Mouse (Mus musculus) MEL (cell line): ENCODE measurements around the gene Klk12. TPM values are rescaled to one million over a fixed set of nuclear protein-coding genes. Genes with fewer than 3 reads are reported as not detected.

Source experiments
- DNase-seq: peaks from one replicate; pipeline ENCODE4 v3.0.0; 2011; ENCODE audit warnings: low read depth, low spot score
- H3K27ac ChIP-seq: 2 replicates; pipeline ENCODE4 v1.5.1; 2012; ENCODE audit warnings: low read depth, mild to moderate bottlenecking, control low read depth, low read length, moderate library complexity; ENCODE audit not compliant: control insufficient read depth
- H3K27me3 ChIP-seq, 2 experiments: fragments of 150-350 bp in 1 of 2; sonication (generic) in 1 of 2; 2 replicates each; pipeline ENCODE4 v1.6.1; 2012; ENCODE audit warnings: low read length in 2 of 2, mild to moderate bottlenecking in 2 of 2, improper control_type of control experiment in 1 of 2, moderate library complexity in 1 of 2; ENCODE audit not compliant: insufficient read depth in 2 of 2, control insufficient read depth in 1 of 2
- H3K36me3 ChIP-seq, 2 experiments: 2 replicates each; pipeline ENCODE4 v1.6.1; 2012 to 2014; ENCODE audit warnings: low read length in 2 of 2, improper control_type of control experiment in 1 of 2, inconsistent platforms in 1 of 2, mild to moderate bottlenecking in 1 of 2; ENCODE audit not compliant: insufficient read depth in 2 of 2, control insufficient read depth in 1 of 2
- H3K4me1 ChIP-seq, 2 experiments: fragments of 150-350 bp in 1 of 2; sonication (generic) in 1 of 2; 2 replicates each; pipeline ENCODE4 v1.6.1; 2012; ENCODE audit warnings: low read length in 2 of 2, improper control_type of control experiment in 1 of 2, mild to moderate bottlenecking in 1 of 2; ENCODE audit not compliant: insufficient read depth in 2 of 2, control insufficient read depth in 1 of 2
- H3K4me3 ChIP-seq, 2 experiments: fragments of 150-350 bp in 1 of 2; sonication (generic) in 1 of 2; 2 replicates each; pipeline ENCODE4 v1.5.1; 2012; ENCODE audit warnings: low read depth in 2 of 2, low read length in 2 of 2, mild to moderate bottlenecking in 2 of 2, moderate library complexity in 2 of 2, control low read depth in 1 of 2, improper control_type of control experiment in 1 of 2; ENCODE audit not compliant: control insufficient read depth in 1 of 2, insufficient read depth in 1 of 2
- H3K79me2 ChIP-seq: 2 replicates; pipeline ENCODE4 v1.6.1; 2012; ENCODE audit warnings: mild to moderate bottlenecking, low read length, moderate library complexity; ENCODE audit not compliant: control insufficient read depth, poor library complexity, insufficient read depth
- H3K9ac ChIP-seq: 2 replicates; pipeline ENCODE4 v1.6.1; 2012; ENCODE audit warnings: low read depth, mild to moderate bottlenecking, control low read depth, low read length, moderate library complexity; ENCODE audit not compliant: control insufficient read depth, poor library complexity, severe bottlenecking
- H3K9me3 ChIP-seq: fragments of 150-350 bp; sonication (generic); replicated peaks from 2 replicates; pipeline ENCODE4 v1.6.1; 2012; ENCODE audit warnings: mild to moderate bottlenecking, low read length, improper control_type of control experiment, moderate library complexity; ENCODE audit not compliant: insufficient read depth
- CHD1 ChIP-seq: IDR thresholded peaks from 2 replicates; pipeline ENCODE4 v1.6.1; 2012; ENCODE audit warnings: low read depth, mild to moderate bottlenecking, inconsistent platforms, low read length, improper control_type of control experiment
- CTCF ChIP-seq, 3 experiments: IDR thresholded peaks in 2 of 3; conservative IDR thresholded peaks in 1 of 3; 2 replicates each; pipeline ENCODE4 v1.5.1; 2011 to 2012; ENCODE audit warnings: low read length in 3 of 3, low read depth in 2 of 3, mild to moderate bottlenecking in 2 of 3, improper control_type of control experiment in 1 of 3, inconsistent platforms in 1 of 3, mixed read lengths in 1 of 3, moderate library complexity in 1 of 3; ENCODE audit not compliant: control insufficient read depth in 1 of 3, insufficient read depth in 1 of 3, poor library complexity in 1 of 3, severe bottlenecking in 1 of 3
- ETS1 ChIP-seq: IDR thresholded peaks from 2 replicates; pipeline ENCODE4 v1.6.1; 2012; ENCODE audit warnings: low read depth, mild to moderate bottlenecking, inconsistent platforms, low read length, improper control_type of control experiment, moderate library complexity
- GATA1 ChIP-seq: IDR thresholded peaks from 2 replicates; pipeline ENCODE4 v1.6.1; 2011; ENCODE audit warnings: low read depth, low read length, improper control_type of control experiment
- HCFC1 ChIP-seq: IDR thresholded peaks from 2 replicates; pipeline ENCODE4 v1.6.1; 2012; ENCODE audit warnings: low read depth, mild to moderate bottlenecking, inconsistent platforms, low read length, improper control_type of control experiment, moderate library complexity
- KAT2A ChIP-seq: conservative IDR thresholded peaks from 2 replicates; pipeline ENCODE4 v1.6.1; 2012; ENCODE audit warnings: low read depth, low read length, improper control_type of control experiment, inconsistent platforms
- MAX ChIP-seq: IDR thresholded peaks from 2 replicates; pipeline ENCODE4 v1.6.1; 2011; ENCODE audit warnings: low read length, improper control_type of control experiment
- MEF2A ChIP-seq: IDR thresholded peaks from 2 replicates; pipeline ENCODE4 v1.6.1; 2014; ENCODE audit warnings: low read depth, mild to moderate bottlenecking, inconsistent platforms, low read length, improper control_type of control experiment; ENCODE audit not compliant: poor library complexity, insufficient replicate concordance, severe bottlenecking; ENCODE audit errors: extremely low read depth
- MXI1 ChIP-seq: IDR thresholded peaks from 2 replicates; pipeline ENCODE4 v1.6.1; 2011; ENCODE audit warnings: mild to moderate bottlenecking, low read depth, low read length, improper control_type of control experiment
- NRF1 ChIP-seq: IDR thresholded peaks from 2 replicates; pipeline ENCODE4 v1.6.1; 2014; ENCODE audit warnings: low read depth, mild to moderate bottlenecking, inconsistent platforms, low read length, improper control_type of control experiment, moderate library complexity; ENCODE audit not compliant: poor library complexity, insufficient read depth, severe bottlenecking
- POLR2AphosphoS2 ChIP-seq: IDR thresholded peaks from 2 replicates; pipeline ENCODE4 v1.6.1; 2011; ENCODE audit warnings: low read length, improper control_type of control experiment
- POLR2AphosphoS5 ChIP-seq: IDR thresholded peaks from 2 replicates; pipeline ENCODE4 v1.6.1; 2012; ENCODE audit warnings: low read depth, borderline replicate concordance, mild to moderate bottlenecking, inconsistent platforms, low read length, moderate library complexity, mixed read lengths
- RAD21 ChIP-seq: IDR thresholded peaks from 2 replicates; pipeline ENCODE4 v1.6.1; 2011; ENCODE audit warnings: mild to moderate bottlenecking, low read depth, low read length, improper control_type of control experiment
- TAL1 ChIP-seq: IDR thresholded peaks from 2 replicates; pipeline ENCODE4 v1.6.1; 2012; ENCODE audit warnings: mild to moderate bottlenecking, inconsistent platforms, low read length, moderate library complexity, mixed read lengths
- TBP ChIP-seq: IDR thresholded peaks from 2 replicates; pipeline ENCODE4 v1.8.0; 2011; ENCODE audit warnings: low read depth, low read length, improper control_type of control experiment
- TCF12 ChIP-seq: IDR thresholded peaks from 2 replicates; pipeline ENCODE4 v1.6.1; 2014; ENCODE audit warnings: low read depth, mild to moderate bottlenecking, inconsistent platforms, low read length, improper control_type of control experiment, moderate library complexity
- UBTF ChIP-seq: IDR thresholded peaks from 2 replicates; pipeline ENCODE4 v1.6.1; 2012; ENCODE audit warnings: low read depth, mild to moderate bottlenecking, inconsistent platforms, low read length, improper control_type of control experiment, moderate library complexity, borderline replicate concordance; ENCODE audit not compliant: insufficient read depth
- polyA plus RNA-seq, 2 experiments: library from polyadenylated mRNA; stranded (reverse) in 1 of 2; unstranded in 1 of 2; fragments of >175 nt in 1 of 2; fragments of >200 nt in 1 of 2; gene quantifications; 2 replicates each; pipeline versions ENCODE4 v1.2.1 to v1.2.4; 2012; ENCODE audit warnings: low replicate concordance in 2 of 2, low read depth in 1 of 2; ENCODE audit not compliant: insufficient read length in 2 of 2, insufficient read depth in 1 of 2, missing spikeins in 1 of 2
- total RNA-seq: library from RNA; depleted of rRNA; stranded (reverse); fragments of 300-350 nt; gene quantifications from 2 replicates; pipeline ENCODE4 v1.2.3, GENCODE M21; 2012

Klk12 gene
- total and polyA plus RNA-seq, 3 experiments = not detected

GRCm38 (mm10) chr7:43769636-43770035, 939 bp downstream of the Klk12 start:
- no peak overlapping the region for H3K27ac ChIP-seq
- no peak overlapping the region for H3K4me3 ChIP-seq
- H3K4me1 ChIP-seq = no peaks in the 10 kb centered on the region
- H3K9ac ChIP-seq = no peak overlapping the region
- DNase-seq = no peak
- TF ChIP-seq TAL1 (no peak), ETS1 (no peak), CHD1 (no peak), GATA1 (no peak), MEF2A (no peak), NRF1 (no peak)
- no peaks in the 10 kb centered on the region for H3K9me3 ChIP-seq
- H3K79me2 ChIP-seq = no peaks in the 10 kb centered on the region
- H3K36me3 ChIP-seq = no peaks in the 10 kb centered on the region
- H3K27me3 ChIP-seq = no peaks in the 10 kb centered on the region

- no peak for DNase-seq
- Histone ChIP-seq H3K27me3 (no peaks in the 10 kb centered on the region), H3K4me1 (no peaks in the 10 kb centered on the region), H3K27ac (no peak overlapping the region), H3K79me2 (no peaks in the 10 kb centered on the region), H3K9ac (no peak overlapping the region), H3K4me3 (no peak overlapping the region), H3K9me3 (no peaks in the 10 kb centered on the region), H3K36me3 (no peaks in the 10 kb centered on the region)
- TF ChIP-seq TCF12 (no peak), MXI1 (no peak), UBTF (no peak), MEF2A (no peak), CTCF (IDR thresholded peaks at IDR 0.05 in 2 of 3, conservative IDR thresholded peaks at IDR 0.05 in 1 of 3; ENCODE audit: control insufficient read depth in 1 of 3, insufficient read depth in 1 of 3, low read depth in 2 of 3, low read length in 3 of 3, poor library complexity in 1 of 3, severe bottlenecking in 1 of 3) (no peak), KAT2A (no peak)
- TF ChIP-seq, all 39 proteins: peak for 0
Observed at GRCm38 (mm10) chr7:43770701-43771100, 2.0 kb downstream of the Klk12 start.

- Histone ChIP-seq H3K4me3 (no peak overlapping the region), H3K9me3 (no peaks in the 10 kb centered on the region), H3K9ac (no peak overlapping the region), H3K27ac (no peak overlapping the region), H3K36me3 (no peaks in the 10 kb centered on the region), H3K4me1 (no peaks in the 10 kb centered on the region), H3K79me2 (no peaks in the 10 kb centered on the region), H3K27me3 (no peaks in the 10 kb centered on the region)
- no peak for DNase-seq
- TF ChIP-seq POLR2AphosphoS2 = no peak
- TF ChIP-seq HCFC1 = no peak
- no peak for TF ChIP-seq NRF1
- no peak for TF ChIP-seq POLR2AphosphoS5
- no peak for TF ChIP-seq MAX
- no peak for TF ChIP-seq TBP
- no peak for TF ChIP-seq RAD21
Observed at GRCm38 (mm10) chr7:43771916-43772315, 3.2 kb downstream of the Klk12 start.
